Mouse (Mus musculus): ENCODE measurements at regions not wholly inside any gene's neighbourhood (a gene's known extent, or its start where the extent isn't known, plus 50 kb on each side); places are given as distances from the start of the nearest gene placed in this dataset.

GRCm38 (mm10) chr16:21361406-21361805, 61.5 kb upstream of the Vps8 start:
- Histone ChIP-seq H3K27me3 (ENCODE audit: control insufficient read depth, insufficient read depth, low read length) (no peaks in the 10 kb centered on the region), H3K9ac (ENCODE audit: low read length) (no peak overlapping the region), H3K4me1 (replicated peaks; ENCODE audit: control insufficient read depth, insufficient read depth, low read length) (no peaks in the 10 kb centered on the region), H3K4me2 (ENCODE audit: low read depth, low read length, severe bottlenecking) (no peak overlapping the region), H3K9me3 (ENCODE audit: control insufficient read depth, low read length) (no peaks in the 10 kb centered on the region), H3K27ac (ENCODE audit: low read depth, low read length) (no peak overlapping the region), H3K4me3 (ENCODE audit: low read depth, low read length) (no peak overlapping the region), H3K36me3 (ENCODE audit: control insufficient read depth, insufficient read depth, low read length) (no peaks in the 10 kb centered on the region)
- WGBS, result 69% methylated on average over 2 of the region's 2 CpGs
- DNase-seq (ENCODE audit: low spot score), result no peak
- ATAC-seq (replicated peaks; ENCODE audit: low FRiP score), result no peak

- DNase-seq (ENCODE audit: low spot score) (no peak), ATAC-seq (replicated peaks; ENCODE audit: low FRiP score) (no peak)
- no peak overlapping the region for H3K4me3 ChIP-seq (ENCODE audit: low read depth, low read length)
- H3K9ac ChIP-seq (ENCODE audit: low read length), result no peak overlapping the region; the same call in 1 of the 2 replicates
- no peaks in the 10 kb centered on the region for H3K9me3 ChIP-seq (ENCODE audit: control insufficient read depth, low read length)
- no peak overlapping the region for H3K27ac ChIP-seq (ENCODE audit: low read depth, low read length)
- H3K4me1 ChIP-seq (replicated peaks; ENCODE audit: control insufficient read depth, insufficient read depth, low read length), result no peaks in the 10 kb centered on the region
- WGBS, result 51% methylated on average over 12 of the region's 12 CpGs
- no peak overlapping the region for H3K4me2 ChIP-seq (ENCODE audit: low read depth, low read length, severe bottlenecking)
- no peaks in the 10 kb centered on the region for H3K36me3 ChIP-seq (ENCODE audit: control insufficient read depth, insufficient read depth, low read length)
- H3K27me3 ChIP-seq (ENCODE audit: control insufficient read depth, insufficient read depth, low read length), result no peaks in the 10 kb centered on the region
Measured at GRCm38 (mm10) chr16:21362663-21363367, 60.1 kb upstream of the Vps8 start.

GRCm38 (mm10) chr16:21364885-21365284, 58.0 kb upstream of the Vps8 start:
- Histone ChIP-seq H3K4me2 (ENCODE audit: low read depth, low read length, severe bottlenecking) (no peak overlapping the region), H3K36me3 (ENCODE audit: control insufficient read depth, insufficient read depth, low read length) (no peaks in the 10 kb centered on the region), H3K4me1 (replicated peaks; ENCODE audit: control insufficient read depth, insufficient read depth, low read length) (no peaks in the 10 kb centered on the region), H3K9ac (ENCODE audit: low read length) (no peak overlapping the region), H3K4me3 (ENCODE audit: low read depth, low read length) (no peak overlapping the region), H3K9me3 (ENCODE audit: control insufficient read depth, low read length) (no peaks in the 10 kb centered on the region), H3K27me3 (ENCODE audit: control insufficient read depth, insufficient read depth, low read length) (no peaks in the 10 kb centered on the region), H3K27ac (ENCODE audit: low read depth, low read length) (no peak overlapping the region)
- WGBS, result 32% methylated on average over 8 of the region's 8 CpGs
- no peak for DNase-seq (ENCODE audit: low spot score)
- no peak for ATAC-seq (replicated peaks; ENCODE audit: low FRiP score)

GRCm38 (mm10) chr16:21367449-21367848, 55.5 kb upstream of the Vps8 start:
- no peaks in the 10 kb centered on the region for H3K36me3 ChIP-seq (ENCODE audit: control insufficient read depth, insufficient read depth, low read length)
- no peak overlapping the region for H3K27ac ChIP-seq (ENCODE audit: low read depth, low read length)
- ATAC-seq (replicated peaks; ENCODE audit: low FRiP score) (no peak), DNase-seq (ENCODE audit: low spot score) (peak; percentile 69)
- no peak overlapping the region for H3K4me2 ChIP-seq (ENCODE audit: low read depth, low read length, severe bottlenecking)
- no peaks in the 10 kb centered on the region for H3K27me3 ChIP-seq (ENCODE audit: control insufficient read depth, insufficient read depth, low read length)
- no peak overlapping the region for H3K9ac ChIP-seq (ENCODE audit: low read length)
- WGBS, result 39% methylated on average over 8 of the region's 8 CpGs
- no peak overlapping the region for H3K4me3 ChIP-seq (ENCODE audit: low read depth, low read length)
- no peaks in the 10 kb centered on the region for H3K4me1 ChIP-seq (replicated peaks; ENCODE audit: control insufficient read depth, insufficient read depth, low read length)
- no peaks in the 10 kb centered on the region for H3K9me3 ChIP-seq (ENCODE audit: control insufficient read depth, low read length)

- no peak overlapping the region for H3K27ac ChIP-seq (ENCODE audit: low read depth, low read length)
- no peak overlapping the region for H3K4me2 ChIP-seq (ENCODE audit: low read depth, low read length, severe bottlenecking)
- no peak for ATAC-seq (replicated peaks; ENCODE audit: low FRiP score)
- H3K4me3 ChIP-seq (ENCODE audit: low read depth, low read length), result no peak overlapping the region
- no peak for DNase-seq (ENCODE audit: low spot score)
- no peaks in the 10 kb centered on the region for H3K9me3 ChIP-seq (ENCODE audit: control insufficient read depth, low read length)
- no peaks in the 10 kb centered on the region for H3K4me1 ChIP-seq (replicated peaks; ENCODE audit: control insufficient read depth, insufficient read depth, low read length)
- no peak overlapping the region for H3K9ac ChIP-seq (ENCODE audit: low read length)
- no peaks in the 10 kb centered on the region for H3K27me3 ChIP-seq (ENCODE audit: control insufficient read depth, insufficient read depth, low read length)
- 88% methylated on average over 1 of the region's 1 CpGs for WGBS
- H3K36me3 ChIP-seq (ENCODE audit: control insufficient read depth, insufficient read depth, low read length), result no peaks in the 10 kb centered on the region
Measured at GRCm38 (mm10) chr16:21368821-21369220, 54.1 kb upstream of the Vps8 start.

- Histone ChIP-seq H3K4me3 (ENCODE audit: low read depth, low read length) (no peak overlapping the region), H3K36me3 (ENCODE audit: control insufficient read depth, insufficient read depth, low read length) (no peaks in the 10 kb centered on the region), H3K4me1 (replicated peaks; ENCODE audit: control insufficient read depth, insufficient read depth, low read length) (no peaks in the 10 kb centered on the region), H3K9ac (ENCODE audit: low read length) (no peak overlapping the region), H3K27me3 (ENCODE audit: control insufficient read depth, insufficient read depth, low read length) (no peaks in the 10 kb centered on the region), H3K9me3 (ENCODE audit: control insufficient read depth, low read length) (no peaks in the 10 kb centered on the region), H3K4me2 (ENCODE audit: low read depth, low read length, severe bottlenecking) (no peak overlapping the region), H3K27ac (ENCODE audit: low read depth, low read length) (no peak overlapping the region)
- no peak for DNase-seq (ENCODE audit: low spot score)
- 57% methylated on average over 12 of the region's 12 CpGs for WGBS
- ATAC-seq (replicated peaks; ENCODE audit: low FRiP score), result no peak
Measured at GRCm38 (mm10) chr16:21369569-21370512, 53.1 kb upstream of the Vps8 start.

Measured in forebrain, embryonic 11.5 days (tissue).